Mouse (Mus musculus) forebrain, embryonic 10.5 days (tissue): ENCODE data around the gene Macc1. TPM values are rescaled to one million over a fixed set of nuclear protein-coding genes. Genes with fewer than 3 reads are reported as not detected.
"Not testable (repeated sequence)": the region's sequence is repeated elsewhere in the genome, so short reads cannot be mapped to it uniquely, and the experiment has no call there.

Experiments
- DNase-seq: peaks from one replicate; pipeline ENCODE4 v3.0.0-alpha.2; 2017; ENCODE audit warnings: low spot score; ENCODE audit errors: extremely low spot score
- H3K27ac ChIP-seq: fragments of 300-500 bp; sonication (generic); 2 replicates; pipeline ENCODE4 v1.5.1; 2016; ENCODE audit warnings: mild to moderate bottlenecking
- H3K27me3 ChIP-seq: fragments of 300-500 bp; sonication (generic); 2 replicates; pipeline ENCODE4 v1.6.1; 2016; ENCODE audit warnings: mild to moderate bottlenecking; ENCODE audit not compliant: poor library complexity, severe bottlenecking
- H3K36me3 ChIP-seq: fragments of 300-500 bp; sonication (generic); replicated peaks from 2 replicates; pipeline ENCODE4 v1.6.1; 2016; ENCODE audit warnings: mild to moderate bottlenecking, moderate library complexity
- H3K4me1 ChIP-seq: fragments of 300-500 bp; sonication (generic); 2 replicates; pipeline ENCODE4 v1.6.1; 2016
- H3K4me3 ChIP-seq: fragments of 300-500 bp; sonication (generic); 2 replicates; pipeline ENCODE4 v1.5.1; 2016; ENCODE audit warnings: mild to moderate bottlenecking, moderate library complexity
- H3K9me3 ChIP-seq: fragments of 300-500 bp; sonication (generic); 2 replicates; pipeline ENCODE4 v1.6.1; 2016; ENCODE audit warnings: mild to moderate bottlenecking, moderate library complexity
- WGBS: fragments of 180-500 bp; shearing (Covaris S2); methylation state at CpG from one replicate; pipeline ENCODE4 v1.1.7; 2016; 5-methylcytosine and 5-hydroxymethylcytosine counted together
- polyA plus RNA-seq: library from polyadenylated mRNA; unstranded; fragments of >200 nt; fragmentation: Nextera tagmentation; extraction: Ambion mirVana; gene quantifications from 2 replicates; pipeline ENCODE4 v1.2.1, GENCODE M21; 2016

Gene Macc1
- polyA plus RNA-seq, 1 experiment from 2014 or later, result 0.30 TPM

DNA sequence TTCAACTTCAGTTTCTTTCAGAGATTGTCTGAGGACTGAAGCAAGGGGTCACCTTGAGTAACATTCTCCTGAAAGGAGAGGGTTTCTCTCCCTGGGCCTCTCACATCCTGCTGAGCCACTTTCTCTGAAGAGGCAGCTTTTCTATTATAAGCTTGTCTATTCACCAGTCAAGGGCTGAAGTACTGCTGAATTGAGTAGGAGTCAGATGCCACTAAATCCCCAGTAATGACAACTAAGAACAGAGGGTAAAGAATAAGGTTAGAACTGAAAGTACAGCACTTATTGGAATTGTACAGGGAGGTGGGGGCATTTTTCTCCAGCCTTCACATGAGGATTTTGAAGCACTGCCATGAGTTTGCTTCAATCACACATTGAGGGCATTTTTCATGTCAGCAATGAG lies 19.3 kb downstream of the Macc1 start:
- H3K27ac ChIP-seq, result 0 out of 2 replicates have a peak overlapping the region, but pooled peaks have one; percentile 21
- H3K4me3 ChIP-seq, result no peak overlapping the region
- peaks cover 23% of the 10 kb centered on the region for H3K4me1 ChIP-seq
- no peak for DNase-seq
- no peaks in the 10 kb centered on the region for H3K9me3 ChIP-seq
- no peaks in the 10 kb centered on the region; the same call in 1 of the 2 replicates for H3K27me3 ChIP-seq
- H3K36me3 ChIP-seq, result no peaks in the 10 kb centered on the region

DNA sequence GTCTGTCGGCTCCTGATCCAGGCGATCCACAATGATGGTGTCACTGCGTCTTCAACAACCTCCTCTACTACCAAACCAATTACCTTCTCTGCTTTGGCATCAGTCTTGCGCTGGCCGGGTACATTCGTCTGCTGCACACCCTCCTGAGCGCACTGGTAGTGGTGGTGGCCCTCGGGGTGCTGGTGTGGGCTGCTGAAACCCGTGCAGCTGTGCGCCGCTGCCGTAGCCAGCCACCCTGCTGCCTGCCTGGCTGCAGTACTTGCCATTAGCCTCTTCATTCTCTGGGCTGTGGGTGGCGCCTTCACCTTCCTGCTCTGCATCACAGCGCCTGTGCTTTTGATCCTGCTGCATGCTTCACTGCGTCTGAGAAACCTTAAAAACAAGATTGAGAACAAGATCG lies 38.5 kb downstream of the Macc1 start:
- H3K27me3 ChIP-seq, H3K9me3 ChIP-seq, H3K4me3 ChIP-seq, H3K36me3 ChIP-seq, H3K27ac ChIP-seq, DNase-seq, H3K4me1 ChIP-seq: not testable (repeated sequence)
- 40% methylated on average over 16 of the region's 16 CpGs for WGBS

GRCm38 (mm10) chr12:119357418-119358241 lies 43.6 kb downstream of the Macc1 start:
- 63% methylated on average over 7 of the region's 7 CpGs for WGBS
- no peak overlapping the region for H3K27ac ChIP-seq
- no peak for DNase-seq
- H3K4me3 ChIP-seq, result no peak overlapping the region
- H3K4me1 ChIP-seq, result peaks cover 16% of the 10 kb centered on the region
- no peaks in the 10 kb centered on the region for H3K27me3 ChIP-seq
- H3K9me3 ChIP-seq, result no peaks in the 10 kb centered on the region
- no peaks in the 10 kb centered on the region for H3K36me3 ChIP-seq

- H3K36me3 ChIP-seq, result no peaks in the 10 kb centered on the region
- no peak for DNase-seq
- WGBS, result 26% methylated on average over 1 of the region's 1 CpGs
- H3K4me1 ChIP-seq, result peaks cover 14% of the 10 kb centered on the region
- H3K27ac ChIP-seq, result no peak overlapping the region
- no peaks in the 10 kb centered on the region for H3K9me3 ChIP-seq
- no peaks in the 10 kb centered on the region for H3K27me3 ChIP-seq
- H3K4me3 ChIP-seq, result no peak overlapping the region
Measured at GRCm38 (mm10) chr12:119358242-119358515, 44.1 kb downstream of the Macc1 start.

DNA sequence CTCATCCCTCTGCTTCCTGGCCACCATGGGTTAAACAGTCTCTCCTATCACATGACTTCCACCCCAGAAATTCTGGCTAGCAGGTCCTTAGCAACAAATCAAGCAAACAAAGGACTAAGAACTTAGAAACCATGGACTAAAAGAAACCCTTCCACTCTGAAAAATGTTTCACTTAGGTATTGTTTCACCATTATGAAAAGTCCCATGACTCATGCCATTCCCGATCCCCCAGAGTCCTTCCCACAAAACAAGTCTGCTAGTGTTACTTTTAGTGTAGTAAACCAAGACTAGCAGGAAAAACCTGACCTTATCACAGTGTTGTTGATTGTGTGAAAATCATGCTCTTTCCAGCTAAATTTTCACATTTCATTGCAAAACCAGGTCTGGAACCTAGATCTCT lies 51.0 kb downstream of the Macc1 start:
- no peaks in the 10 kb centered on the region for H3K9me3 ChIP-seq
- H3K36me3 ChIP-seq, result no peaks in the 10 kb centered on the region
- H3K27ac ChIP-seq, result no peak overlapping the region
- DNase-seq, result no peak
- H3K4me3 ChIP-seq, result no peak overlapping the region
- WGBS, result 82% methylated on average over 1 of the region's 1 CpGs
- H3K27me3 ChIP-seq, result no peaks in the 10 kb centered on the region
- H3K4me1 ChIP-seq, result no peaks in the 10 kb centered on the region

DNA sequence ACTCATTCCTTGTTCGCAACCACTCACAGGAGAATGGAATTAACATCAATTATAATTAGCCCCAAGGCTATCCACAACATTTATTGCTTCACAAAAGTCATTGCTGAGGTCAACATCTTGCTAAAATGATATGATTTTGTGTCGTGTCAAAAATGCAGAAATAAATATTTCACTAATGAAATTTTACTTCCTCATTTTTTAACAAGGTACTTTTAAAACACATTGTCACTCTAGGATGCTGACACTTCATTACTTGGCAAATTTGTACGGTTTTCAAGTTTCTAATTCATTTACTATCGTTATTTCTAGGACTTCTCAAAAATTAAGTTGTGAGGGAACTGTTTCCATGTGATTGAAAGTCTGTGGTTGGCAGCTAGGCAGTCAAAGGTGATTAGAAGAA lies 55.8 kb downstream of the Macc1 start:
- WGBS, result 87% methylated on average over 4 of the region's 4 CpGs
- no peaks in the 10 kb centered on the region for H3K4me1 ChIP-seq
- H3K27ac ChIP-seq, result no peak overlapping the region
- H3K4me3 ChIP-seq, result no peak overlapping the region
- no peak for DNase-seq
- no peaks in the 10 kb centered on the region for H3K27me3 ChIP-seq
- no peaks in the 10 kb centered on the region for H3K36me3 ChIP-seq
- H3K9me3 ChIP-seq, result no peaks in the 10 kb centered on the region

DNA sequence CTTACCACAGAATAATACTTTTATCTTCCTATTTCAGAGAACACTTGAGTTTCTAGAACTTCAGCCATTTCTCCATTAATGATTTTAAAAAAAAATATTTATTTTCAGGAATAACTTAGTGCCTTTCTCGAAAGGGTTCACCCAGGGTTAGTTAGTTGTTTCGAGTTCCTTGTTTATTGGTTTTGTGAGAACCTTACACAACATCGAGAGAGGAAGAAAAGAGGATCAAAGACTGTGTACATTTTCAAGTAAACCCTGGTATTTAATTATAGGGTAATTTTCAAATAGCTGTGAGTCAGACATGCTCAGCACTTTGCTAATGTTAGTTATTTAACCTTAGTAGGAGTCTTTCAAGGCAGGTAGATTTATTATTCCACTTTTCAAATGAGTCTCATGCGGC lies 58.3 kb downstream of the Macc1 start:
- Histone ChIP-seq H3K27me3 (no peaks in the 10 kb centered on the region), H3K9me3 (no peaks in the 10 kb centered on the region), H3K36me3 (no peaks in the 10 kb centered on the region), H3K27ac (no peak overlapping the region), H3K4me1 (peaks cover 8% of the 10 kb centered on the region), H3K4me3 (no peak overlapping the region)
- WGBS, result 88% methylated on average over 4 of the region's 4 CpGs
- DNase-seq, result no peak

DNA sequence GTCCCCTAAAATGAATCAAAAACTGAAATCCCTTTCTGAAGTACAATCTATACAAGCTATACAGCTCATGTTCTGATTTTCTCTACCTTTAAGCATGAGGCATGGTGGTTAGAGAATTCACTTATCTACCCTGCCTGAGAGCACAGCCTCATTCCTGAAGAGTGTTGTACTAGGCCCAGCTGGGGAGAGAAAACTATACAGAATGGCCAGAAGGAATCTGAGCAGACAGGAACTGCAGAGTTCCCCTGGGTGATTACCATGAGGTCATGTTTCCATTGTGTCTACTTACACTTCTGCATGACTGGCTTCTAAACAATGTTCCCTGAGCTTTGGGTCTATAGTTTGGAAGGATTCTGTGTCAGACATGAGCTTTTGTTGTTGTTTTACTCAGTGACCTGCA lies 62.8 kb downstream of the Macc1 start:
- Histone ChIP-seq H3K4me1 (peaks cover 8% of the 10 kb centered on the region), H3K4me3 (no peak overlapping the region), H3K36me3 (no peaks in the 10 kb centered on the region), H3K27me3 (no peaks in the 10 kb centered on the region), H3K27ac (peak overlapping the region; percentile 60), H3K9me3 (no peaks in the 10 kb centered on the region)
- no peak for DNase-seq

- no peak for DNase-seq
- Histone ChIP-seq H3K4me1 (peaks cover 4% of the 10 kb centered on the region), H3K9me3 (no peaks in the 10 kb centered on the region), H3K27me3 (no peaks in the 10 kb centered on the region), H3K4me3 (no peak overlapping the region), H3K27ac (no peak overlapping the region), H3K36me3 (no peaks in the 10 kb centered on the region)
- WGBS, result 80% methylated on average over 1 of the region's 1 CpGs
Measured at GRCm38 (mm10) chr12:119381839-119382238, 67.8 kb downstream of the Macc1 start.

GRCm38 (mm10) chr12:119386243-119386642 lies 72.2 kb downstream of the Macc1 start:
- Histone ChIP-seq H3K9me3 (no peaks in the 10 kb centered on the region), H3K27me3 (no peaks in the 10 kb centered on the region), H3K4me1 (no peaks in the 10 kb centered on the region), H3K27ac (no peak overlapping the region), H3K4me3 (no peak overlapping the region), H3K36me3 (no peaks in the 10 kb centered on the region)
- no peak for DNase-seq

DNA sequence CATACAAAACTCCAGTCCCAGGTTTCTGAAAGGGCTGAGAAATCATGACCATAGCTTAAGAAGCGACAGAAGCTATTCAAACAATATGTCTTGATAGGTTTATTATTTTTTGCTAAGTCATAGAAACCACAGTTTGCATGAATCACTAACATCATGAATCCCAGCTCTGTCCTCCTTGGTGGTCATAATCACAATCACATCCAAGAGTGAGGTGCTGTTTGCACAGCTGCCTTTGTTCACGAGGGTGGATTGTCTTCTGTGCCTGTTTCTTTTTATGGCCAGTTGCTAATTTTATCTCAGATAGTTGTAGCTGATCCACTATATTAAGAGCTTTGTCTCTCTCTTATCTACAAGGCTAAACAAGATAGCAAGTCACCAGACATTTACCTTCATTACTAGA lies 72.6 kb downstream of the Macc1 start:
- no peak for DNase-seq
- Histone ChIP-seq H3K4me3 (no peak overlapping the region), H3K9me3 (no peaks in the 10 kb centered on the region), H3K27ac (no peak overlapping the region), H3K4me1 (no peaks in the 10 kb centered on the region), H3K27me3 (no peaks in the 10 kb centered on the region), H3K36me3 (no peaks in the 10 kb centered on the region)
- WGBS, result 86% methylated on average over 2 of the region's 2 CpGs

- no peak for DNase-seq
- WGBS, result 88% methylated on average over 2 of the region's 2 CpGs
- Histone ChIP-seq H3K27me3 (no peaks in the 10 kb centered on the region), H3K9me3 (no peaks in the 10 kb centered on the region), H3K27ac (no peak overlapping the region), H3K4me1 (no peaks in the 10 kb centered on the region), H3K4me3 (no peak overlapping the region), H3K36me3 (no peaks in the 10 kb centered on the region)
Measured at GRCm38 (mm10) chr12:119387925-119388324, 73.9 kb downstream of the Macc1 start.

DNA sequence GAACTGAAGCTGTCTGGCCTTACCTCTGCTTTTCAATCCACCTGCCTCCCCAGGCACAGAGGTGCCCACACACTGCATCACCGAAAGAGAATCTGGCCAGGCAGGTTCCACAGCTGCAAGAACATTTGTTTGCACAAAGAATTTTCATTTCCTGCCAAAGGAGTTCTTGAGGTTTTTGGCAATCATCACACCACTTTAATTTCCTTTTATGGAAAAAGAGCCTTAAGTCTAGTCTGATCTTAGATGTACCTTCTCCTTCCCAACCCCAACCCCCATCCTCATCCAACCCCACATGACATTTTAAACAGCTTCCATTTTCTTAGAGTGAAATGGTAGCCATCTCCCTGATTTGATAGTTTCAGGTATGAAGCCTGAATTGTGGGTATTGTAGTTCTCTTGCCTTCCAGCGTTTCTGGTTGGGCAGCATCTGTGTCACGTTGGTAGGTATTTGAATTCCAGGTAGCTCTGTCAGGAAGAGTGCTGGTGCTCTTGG lies 76.2 kb downstream of the Macc1 start:
- no peak overlapping the region for H3K27ac ChIP-seq
- no peaks in the 10 kb centered on the region for H3K9me3 ChIP-seq
- H3K36me3 ChIP-seq, result no peaks in the 10 kb centered on the region
- no peak overlapping the region for H3K4me3 ChIP-seq
- H3K27me3 ChIP-seq, result no peaks in the 10 kb centered on the region
- H3K4me1 ChIP-seq, result no peaks in the 10 kb centered on the region
- no peak for DNase-seq
- WGBS, result 71% methylated on average over 3 of the region's 3 CpGs
